Mouse (Mus musculus) gastrocnemius, postnatal 4 days (tissue): ENCODE data around the gene Otulin. TPM values are rescaled to one million over a fixed set of nuclear protein-coding genes. Genes with fewer than 3 reads are reported as not detected.

Source experiments
- DNase-seq, 2 experiments: peaks; one replicate each; pipeline ENCODE4 v3.0.0; 2021 to 2022; ENCODE audit warnings: low spot score in 2 of 2, mixed read lengths in 2 of 2
- total RNA-seq, 2 experiments: library from RNA; stranded (reverse); gene quantifications; 2 replicates each; pipeline ENCODE4 v1.2.3; 2021

Otulin gene
- total RNA-seq, 2 experiments from 2014 or later = 23.8 to 28.1 TPM

GRCm38 (mm10) chr15:27617227-27617626, 13.3 kb downstream of the Otulin start:
- DNase-seq = no peak

- DNase-seq = peak in 1 of 2 experiments; percentile 51
These were observed 14.3 kb downstream of the Otulin start for GRCm38 (mm10) chr15:27616159-27616558.

GRCm38 (mm10) chr15:27613255-27613654, 17.2 kb downstream of the Otulin start:
- no peak for DNase-seq

GRCm38 (mm10) chr15:27612533-27613221, 17.8 kb downstream of the Otulin start:
- peak in 1 of 2 experiments; percentile 48 for DNase-seq

- no peak for DNase-seq
These were observed 20.9 kb downstream of the Otulin start for GRCm38 (mm10) chr15:27609554-27609953.

GRCm38 (mm10) chr15:27605252-27605651, 25.2 kb downstream of the Otulin start:
- DNase-seq = no peak

- no peak for DNase-seq
These were observed 25.9 kb downstream of the Otulin start for GRCm38 (mm10) chr15:27604558-27604957.

- DNase-seq = no peak
These were observed 30.0 kb downstream of the Otulin start for GRCm38 (mm10) chr15:27600524-27600923.

- no peak for DNase-seq
These were observed 31.6 kb downstream of the Otulin start for GRCm38 (mm10) chr15:27598786-27599385.

- no peak for DNase-seq
These were observed 33.0 kb downstream of the Otulin start for GRCm38 (mm10) chr15:27597516-27597915.

GRCm38 (mm10) chr15:27596463-27597140, 33.9 kb downstream of the Otulin start:
- no peak for DNase-seq

- no peak for DNase-seq
These were observed 34.9 kb downstream of the Otulin start for GRCm38 (mm10) chr15:27595560-27595959.

GRCm38 (mm10) chr15:27594973-27595372, 35.5 kb downstream of the Otulin start:
- no peak for DNase-seq

GRCm38 (mm10) chr15:27593717-27594116, 36.8 kb downstream of the Otulin start:
- peak in 1 of 2 experiments; percentile 36 for DNase-seq

GRCm38 (mm10) chr15:27592620-27593320, 37.7 kb downstream of the Otulin start:
- no peak for DNase-seq

GRCm38 (mm10) chr15:27590812-27591211, 39.7 kb downstream of the Otulin start:
- DNase-seq = no peak

GRCm38 (mm10) chr15:27588087-27588826, 42.2 kb downstream of the Otulin start:
- no peak for DNase-seq

GRCm38 (mm10) chr15:27586093-27586480, 44.4 kb downstream of the Otulin start:
- DNase-seq = no peak

- no peak for DNase-seq
These were observed 44.9 kb downstream of the Otulin start for GRCm38 (mm10) chr15:27585466-27586092.

- DNase-seq = no peak
These were observed 46.9 kb downstream of the Otulin start for GRCm38 (mm10) chr15:27583620-27584019.
